8 mouse cellular contexts compared by ENCODE assay signal in genomic region chr5:120813023-120813422, GRCm38 (mm10). TPM values are rescaled to one million over a fixed set of nuclear protein-coding genes. Genes with fewer than 3 reads are reported as not detected.
A peak's percentile ranks its signal among the peaks of the same experiment; 100 is the strongest.
DNase-seq lines count a peak whose midpoint lies in the region; ATAC-seq and TF ChIP-seq lines count a peak whose summit lies in the region.

No protein-coding gene starts in this region.

- no peaks in the 10 kb centered on the region for H3K36me3 ChIP-seq in kidney, embryonic 14.5 days (ENCODE audit: control insufficient read depth, insufficient read depth, low read length)
- no peaks in the 10 kb centered on the region for H3K36me3 ChIP-seq in hindbrain, embryonic 11.5 days (ENCODE audit: control insufficient read depth, insufficient read depth, low read length)
- no peaks in the 10 kb centered on the region for H3K36me3 ChIP-seq in midbrain, embryonic 11.5 days (ENCODE audit: control insufficient read depth, insufficient read depth, low read length)

- 0 out of 2 replicates have a peak, but pooled peaks cover 5% of the 10 kb centered on the region for H3K4me1 ChIP-seq in kidney, embryonic 14.5 days (ENCODE audit: control insufficient read depth, insufficient read depth, low read length)
- peaks cover 13% of the 10 kb centered on the region for H3K4me1 ChIP-seq in bone marrow macrophage, adult 2 months (ENCODE audit: control insufficient read depth, insufficient read depth, low read length)
- no peaks in the 10 kb centered on the region for H3K4me1 ChIP-seq in hindbrain, embryonic 11.5 days (replicated peaks; ENCODE audit: control insufficient read depth, insufficient read depth, low read length)
- H3K4me1 ChIP-seq in midbrain, embryonic 11.5 days (ENCODE audit: control insufficient read depth, insufficient read depth, low read length) = no peaks in the 10 kb centered on the region

- WGBS in kidney, embryonic 14.5 days = 84% methylated on average over 6 of the region's 6 CpGs
- WGBS in hindbrain, embryonic 11.5 days = 79% methylated on average over 6 of the region's 6 CpGs
- WGBS in midbrain, embryonic 11.5 days = 83% methylated on average over 6 of the region's 6 CpGs

- H3K27ac ChIP-seq in kidney, embryonic 14.5 days (ENCODE audit: low read depth, low read length) = no peak overlapping the region
- H3K27ac ChIP-seq in bone marrow macrophage, adult 2 months (ENCODE audit: insufficient read depth, low read depth, low read length) = no peak overlapping the region
- no peak overlapping the region for H3K27ac ChIP-seq in hindbrain, embryonic 11.5 days (ENCODE audit: low read depth, low read length)
- H3K27ac ChIP-seq in midbrain, embryonic 11.5 days (ENCODE audit: low read depth, low read length) = no peak overlapping the region

- no peak for TF ChIP-seq CTCF in bone marrow macrophage, adult 2 months (IDR thresholded peaks at IDR 0.05; ENCODE audit: low read depth, low read length)

- H3K27me3 ChIP-seq in kidney, embryonic 14.5 days (ENCODE audit: control insufficient read depth, insufficient read depth, low read length) = no peaks in the 10 kb centered on the region
- H3K27me3 ChIP-seq in hindbrain, embryonic 11.5 days (ENCODE audit: control insufficient read depth, insufficient read depth, low read length) = no peaks in the 10 kb centered on the region
- no peaks in the 10 kb centered on the region for H3K27me3 ChIP-seq in midbrain, embryonic 11.5 days (ENCODE audit: control insufficient read depth, insufficient read depth, low read length)

- H3K9me3 ChIP-seq in kidney, embryonic 14.5 days (ENCODE audit: control insufficient read depth, low read length) = no peaks in the 10 kb centered on the region
- H3K9me3 ChIP-seq in hindbrain, embryonic 11.5 days (ENCODE audit: control insufficient read depth, low read length) = no peaks in the 10 kb centered on the region
- no peaks in the 10 kb centered on the region for H3K9me3 ChIP-seq in midbrain, embryonic 11.5 days (ENCODE audit: control insufficient read depth, low read length)

- peak overlapping the region; percentile 29; the same call in 1 of the 2 replicates for H3K9ac ChIP-seq in kidney, embryonic 14.5 days (ENCODE audit: low read depth, low read length)
- H3K9ac ChIP-seq in hindbrain, embryonic 11.5 days (ENCODE audit: low read depth, low read length) = no peak overlapping the region
- no peak overlapping the region for H3K9ac ChIP-seq in midbrain, embryonic 11.5 days (ENCODE audit: low read length)

- H3K4me3 ChIP-seq in kidney, embryonic 14.5 days (ENCODE audit: low read length) = peak overlapping the region; percentile 32
- H3K4me3 ChIP-seq in bone marrow macrophage, adult 2 months (ENCODE audit: insufficient read depth, low read length) = peak overlapping the region; percentile 74
- H3K4me3 ChIP-seq in hindbrain, embryonic 11.5 days (ENCODE audit: low read depth, low read length) = no peak overlapping the region
- no peak overlapping the region for H3K4me3 ChIP-seq in midbrain, embryonic 11.5 days (ENCODE audit: low read depth, low read length)

- DNase-seq in kidney, postnatal 25 days = no peak
- no peak for DNase-seq in hindbrain, embryonic 11.5 days (ENCODE audit: low spot score)
- no peak for DNase-seq in midbrain, embryonic 11.5 days (ENCODE audit: low spot score, missing footprints)
- DNase-seq in retina, embryonic 14.5 days (ENCODE audit: low spot score) = no peak
- DNase-seq in embryo, embryonic 10 days (ENCODE audit: low spot score) = no peak
- DNase-seq in left cerebral cortex, adult 8-10 months (ENCODE audit: low spot score in 2 of 2) = no peak

- H3K4me2 ChIP-seq in kidney, embryonic 14.5 days (replicated peaks; ENCODE audit: low read depth, low read length) = peak overlapping the region; percentile 46
- 0 out of 2 replicates have a peak overlapping the region, but pooled peaks have one; percentile 20 for H3K4me2 ChIP-seq in hindbrain, embryonic 11.5 days (replicated peaks; ENCODE audit: low read depth, low read length)
- H3K4me2 ChIP-seq in midbrain, embryonic 11.5 days = 0 out of 2 replicates have a peak overlapping the region, but pooled peaks have one; percentile 48

- no peak for TF ChIP-seq POLR2A in bone marrow macrophage, adult 2 months (IDR thresholded peaks at IDR 0.05; ENCODE audit: borderline replicate concordance, low read depth, low read length)

- no peak for ATAC-seq in kidney, embryonic 14.5 days (ENCODE audit: low FRiP score, low TSS enrichment)
- no peak for ATAC-seq in hindbrain, embryonic 11.5 days (ENCODE audit: low FRiP score)
- ATAC-seq in midbrain, embryonic 11.5 days (ENCODE audit: low FRiP score) = no peak

RNA-seq across cellular contexts. Expression of gene Oas1c, which starts 0.7 kb away (rescaled TPM):
- 0.30 and 0.63 TPM in 2 replicates for polyA plus RNA-seq in kidney, embryonic 14.5 days (2014; fragmentation: Nextera tagmentation; extraction: Ambion mirVana)
- 9.6 and 13.3 TPM in 2 replicates for polyA plus RNA-seq in bone marrow macrophage, adult 2 months (2012; ENCODE audit: insufficient read depth, insufficient read length, missing spikeins)
- polyA plus RNA-seq in hindbrain, embryonic 11.5 days (2014; fragmentation: Nextera tagmentation; extraction: Ambion mirVana) = 0.26 and 0.45 TPM in 2 replicates
- 0.14 and 0.15 TPM in 2 replicates for polyA plus RNA-seq in midbrain, embryonic 11.5 days (2014; fragmentation: Nextera tagmentation; extraction: Ambion mirVana)
- total RNA-seq in left cerebral cortex, adult 8-10 months (2022) = 1 to 10 TPM in 3 of 4 experiments, under 1 TPM in 1; 0.46 to 1.9 (median 1.5) TPM

RNA-seq across cellular contexts. Expression of gene Oas1e, which starts 17.7 kb away (rescaled TPM):
- polyA plus RNA-seq in kidney, embryonic 14.5 days (2014; fragmentation: Nextera tagmentation; extraction: Ambion mirVana) = not detected in 2 replicates
- polyA plus RNA-seq in bone marrow macrophage, adult 2 months (2012; ENCODE audit: insufficient read depth, insufficient read length, missing spikeins) = not detected in 2 replicates
- polyA plus RNA-seq in hindbrain, embryonic 11.5 days (2014; fragmentation: Nextera tagmentation; extraction: Ambion mirVana) = 0.13 and 0.29 TPM in 2 replicates
- polyA plus RNA-seq in midbrain, embryonic 11.5 days (2014; fragmentation: Nextera tagmentation; extraction: Ambion mirVana) = 0.12 TPM in 1 of 2 replicates, not detected in the other
- total RNA-seq in left cerebral cortex, adult 8-10 months (2022) = not detected

RNA-seq across cellular contexts. Expression of gene Oas1f, which starts 34.1 kb away (rescaled TPM):
- not detected in 2 replicates for polyA plus RNA-seq in kidney, embryonic 14.5 days (2014; fragmentation: Nextera tagmentation; extraction: Ambion mirVana)
- not detected in 2 replicates for polyA plus RNA-seq in bone marrow macrophage, adult 2 months (2012; ENCODE audit: insufficient read depth, insufficient read length, missing spikeins)
- not detected in 2 replicates for polyA plus RNA-seq in hindbrain, embryonic 11.5 days (2014; fragmentation: Nextera tagmentation; extraction: Ambion mirVana)
- 0.08 TPM in 1 of 2 replicates, not detected in the other for polyA plus RNA-seq in midbrain, embryonic 11.5 days (2014; fragmentation: Nextera tagmentation; extraction: Ambion mirVana)
- total RNA-seq in left cerebral cortex, adult 8-10 months (2022) = not detected

RNA-seq across cellular contexts. Expression of gene Oas3, which starts 35.6 kb away (rescaled TPM):
- not detected in 2 replicates for polyA plus RNA-seq in kidney, embryonic 14.5 days (2014; fragmentation: Nextera tagmentation; extraction: Ambion mirVana)
- 48.7 and 58.3 TPM in 2 replicates for polyA plus RNA-seq in bone marrow macrophage, adult 2 months (2012; ENCODE audit: insufficient read depth, insufficient read length, missing spikeins)
- polyA plus RNA-seq in hindbrain, embryonic 11.5 days (2014; fragmentation: Nextera tagmentation; extraction: Ambion mirVana) = 0.15 and 0.21 TPM in 2 replicates
- 0.11 and 0.20 TPM in 2 replicates for polyA plus RNA-seq in midbrain, embryonic 11.5 days (2014; fragmentation: Nextera tagmentation; extraction: Ambion mirVana)
- total RNA-seq in left cerebral cortex, adult 8-10 months (2022) = not detected

RNA-seq across cellular contexts. Expression of gene Oas1h, which starts 48.2 kb away (rescaled TPM):
- not detected in 2 replicates for polyA plus RNA-seq in kidney, embryonic 14.5 days (2014; fragmentation: Nextera tagmentation; extraction: Ambion mirVana)
- not detected in 2 replicates for polyA plus RNA-seq in bone marrow macrophage, adult 2 months (2012; ENCODE audit: insufficient read depth, insufficient read length, missing spikeins)
- polyA plus RNA-seq in hindbrain, embryonic 11.5 days (2014; fragmentation: Nextera tagmentation; extraction: Ambion mirVana) = not detected in 2 replicates
- not detected in 2 replicates for polyA plus RNA-seq in midbrain, embryonic 11.5 days (2014; fragmentation: Nextera tagmentation; extraction: Ambion mirVana)
- not detected for total RNA-seq in left cerebral cortex, adult 8-10 months (2022)

Comparison
In these comparisons a context has a peak if more than half of its experiments do, and no peak if none do; other contexts are left out.
1. H3K4me3 ChIP-seq: peak in kidney, embryonic 14.5 days (single experiment) and bone marrow macrophage, adult 2 months (single experiment); none in hindbrain, embryonic 11.5 days (single experiment) and midbrain, embryonic 11.5 days (single experiment).
2. Peak in every context shown above with its lines, with median percentiles within 50 percentile points of each other: H3K4me2 ChIP-seq.